Mouse (Mus musculus): Measurements from ENCODE around the gene Gtf3c1.
"Not testable (repeated sequence)": the region's sequence is repeated elsewhere in the genome, so short reads cannot be mapped to it uniquely, and the experiment has no call there.

Gtf3c1 gene

DNA sequence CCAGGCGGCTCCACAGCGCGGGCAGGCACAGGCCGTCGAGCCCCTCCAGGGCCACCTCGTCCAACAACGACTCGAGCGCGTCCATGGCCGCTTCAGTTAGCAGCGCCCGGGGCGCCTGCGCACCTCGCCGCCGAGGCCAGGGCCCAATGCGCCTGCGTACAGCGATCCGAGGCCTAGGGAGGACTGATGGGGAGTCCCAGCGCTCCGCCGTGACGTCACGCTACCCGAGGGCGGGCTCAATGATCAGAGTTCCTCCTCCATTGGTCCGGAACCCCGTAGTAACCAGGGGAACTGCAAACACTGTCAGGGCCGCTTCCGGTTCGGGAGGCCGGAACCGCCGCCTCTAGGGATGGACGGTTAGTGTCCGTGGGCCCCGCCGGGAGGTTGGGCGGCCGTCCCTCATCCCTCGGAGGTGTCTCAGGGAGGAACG lies at the start of gene Gtf3c1, which contains the start of gene D430042O09Rik:
Gene Gtf3c1, minus strand, starts transcription at position 188 of the 430 bp plus-strand sequence.
Gene D430042O09Rik, plus strand, starts transcription at position 296 of the 430 bp plus-strand sequence.
- DNase-seq (ENCODE audit: low spot score) = peak; percentile 97

DNA sequence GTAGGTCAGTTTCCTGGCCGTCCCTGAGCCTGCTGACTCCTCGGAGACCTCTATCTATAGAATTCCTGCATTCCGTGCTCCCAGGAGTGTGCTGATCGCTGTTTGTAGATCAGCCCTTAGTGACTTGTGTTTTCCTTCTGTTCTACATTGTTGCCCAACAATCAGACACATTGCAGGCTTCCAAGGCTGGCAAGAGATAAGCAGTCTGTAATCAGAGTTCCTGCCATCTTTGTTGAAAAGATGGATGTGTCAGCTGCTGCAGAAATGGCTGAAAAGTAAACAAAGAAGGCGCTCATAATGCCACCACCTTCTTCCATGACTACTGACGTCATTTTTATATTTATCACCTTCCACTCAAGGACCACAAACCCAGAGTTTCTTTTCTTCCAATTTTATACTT lies 49.2 kb upstream of the Gtf3c1 start:
- no peak for DNase-seq (ENCODE audit: low spot score)

DNA sequence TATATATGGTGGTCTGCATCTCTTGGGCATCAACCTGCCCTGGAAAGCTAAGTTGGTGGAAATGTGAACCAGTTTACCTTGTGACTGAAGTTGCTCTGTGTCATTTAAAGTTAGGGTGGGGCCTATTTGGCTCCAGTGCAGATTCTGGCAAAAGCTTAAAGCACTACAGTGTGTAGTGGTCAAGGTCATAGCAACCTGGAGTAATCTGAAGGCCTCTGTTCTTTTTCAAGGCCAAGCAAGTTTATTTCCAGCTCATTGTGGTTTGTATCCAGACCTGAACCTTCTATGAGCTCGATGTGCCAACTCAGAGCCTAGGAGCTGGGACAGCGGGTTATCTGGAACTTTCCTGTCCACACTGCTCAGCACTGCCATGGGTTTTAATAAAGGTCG lies 45.7 kb upstream of the Gtf3c1 start:
- no peak for DNase-seq (ENCODE audit: low spot score)

DNA sequence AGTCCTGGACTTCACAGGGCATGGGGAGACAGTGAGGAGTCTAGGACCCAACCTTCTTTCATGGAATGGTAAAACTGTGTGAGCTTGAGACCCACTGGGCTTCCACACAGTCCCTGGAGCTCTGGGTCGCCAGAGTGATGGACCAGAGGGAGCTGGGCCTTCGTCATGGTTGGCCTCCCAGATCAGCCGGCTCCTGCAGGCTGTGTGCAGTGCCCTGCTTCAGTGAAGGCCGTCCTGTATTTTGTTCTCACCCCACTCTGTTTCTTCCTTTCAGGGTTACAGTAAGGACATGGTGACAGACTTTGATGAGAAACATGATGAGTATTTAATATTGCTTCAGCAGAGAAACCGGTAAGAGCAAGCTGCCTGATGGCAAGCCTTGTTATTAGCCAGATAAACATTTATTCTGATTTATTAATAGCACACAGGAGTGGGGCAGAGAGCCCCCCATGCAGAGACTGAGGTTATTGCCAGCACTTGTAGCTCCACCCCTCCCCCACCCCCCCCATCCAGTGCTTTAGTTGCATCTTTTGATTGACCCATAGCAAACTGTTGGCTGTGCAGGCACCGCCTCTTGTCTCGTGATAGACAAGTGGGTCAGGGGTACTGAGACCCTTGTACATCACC lies 45.2 kb upstream of the Gtf3c1 start:
- no peak for DNase-seq (ENCODE audit: low spot score)

DNA sequence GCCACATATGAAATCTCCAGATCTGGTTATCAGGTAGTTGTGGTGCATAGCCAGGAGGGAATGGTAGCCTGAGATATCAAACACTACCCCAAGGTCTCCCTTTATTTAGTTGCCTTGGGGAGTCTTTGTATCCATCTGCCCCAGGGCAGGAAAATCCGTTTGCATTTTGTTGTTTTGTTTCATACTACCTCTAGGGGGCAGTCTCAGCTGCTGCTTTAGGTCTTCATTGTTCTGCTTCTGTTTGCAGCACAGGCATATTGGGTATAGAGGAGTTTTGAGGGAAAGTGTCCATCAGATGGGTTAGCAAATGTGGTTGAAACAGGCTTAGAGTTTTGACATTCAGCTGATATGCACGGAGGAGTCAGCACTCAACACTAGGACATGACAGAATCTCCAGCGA lies 40.6 kb upstream of the Gtf3c1 start:
- no peak for DNase-seq (ENCODE audit: low spot score)

DNA sequence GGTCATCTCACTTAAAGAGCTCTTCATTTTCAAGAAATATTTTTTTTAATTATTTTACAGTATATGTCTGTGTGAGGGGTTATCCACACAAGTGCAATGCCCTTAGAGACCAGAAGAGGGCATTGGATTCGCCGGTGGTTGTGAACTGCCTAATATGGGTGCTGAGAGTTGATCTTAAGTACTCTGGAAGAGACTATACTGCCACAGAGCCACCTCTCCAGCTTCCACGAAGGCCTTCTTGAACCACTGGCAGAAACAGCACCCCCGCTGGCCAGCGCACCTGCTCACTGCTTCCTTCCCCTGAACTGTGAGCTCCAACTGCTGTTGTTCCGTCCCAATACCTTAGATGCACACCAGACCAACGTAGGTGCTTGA lies 39.7 kb upstream of the Gtf3c1 start:
- DNase-seq (ENCODE audit: low spot score) = no peak

DNA sequence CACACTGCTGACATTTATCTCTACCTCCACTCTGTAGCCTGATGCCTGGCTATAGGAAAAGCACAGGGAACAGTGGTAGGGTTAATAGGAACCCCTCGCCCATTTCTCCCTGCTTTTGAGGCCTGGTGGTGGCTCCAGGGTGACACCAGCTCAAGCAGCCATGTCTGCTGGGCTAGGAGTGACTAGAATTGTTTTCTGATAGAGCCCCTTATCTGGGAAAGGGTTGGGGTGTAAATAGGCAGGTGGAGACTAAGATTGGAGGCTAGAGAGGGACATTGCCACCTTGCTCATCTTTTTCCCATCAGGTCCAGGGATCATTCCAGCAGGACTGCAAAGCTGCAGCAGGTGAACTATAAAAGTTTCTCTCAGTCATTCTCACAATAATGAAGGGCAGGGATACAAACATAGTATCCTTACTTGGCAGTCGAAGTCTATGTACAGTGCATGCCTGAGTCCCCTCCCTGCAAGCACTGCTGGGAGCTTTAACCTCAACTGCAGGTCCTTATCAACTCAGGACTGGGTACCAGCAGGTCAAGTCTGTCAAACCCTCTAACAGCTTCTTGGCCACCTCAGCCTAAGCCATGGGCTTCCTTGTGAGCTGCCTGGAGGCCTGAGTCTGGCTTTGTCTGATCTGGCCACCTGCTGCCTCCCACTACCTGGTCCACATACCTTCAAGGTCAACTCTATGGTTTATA lies 39.2 kb upstream of the Gtf3c1 start:
- no peak for DNase-seq (ENCODE audit: low spot score)

DNA sequence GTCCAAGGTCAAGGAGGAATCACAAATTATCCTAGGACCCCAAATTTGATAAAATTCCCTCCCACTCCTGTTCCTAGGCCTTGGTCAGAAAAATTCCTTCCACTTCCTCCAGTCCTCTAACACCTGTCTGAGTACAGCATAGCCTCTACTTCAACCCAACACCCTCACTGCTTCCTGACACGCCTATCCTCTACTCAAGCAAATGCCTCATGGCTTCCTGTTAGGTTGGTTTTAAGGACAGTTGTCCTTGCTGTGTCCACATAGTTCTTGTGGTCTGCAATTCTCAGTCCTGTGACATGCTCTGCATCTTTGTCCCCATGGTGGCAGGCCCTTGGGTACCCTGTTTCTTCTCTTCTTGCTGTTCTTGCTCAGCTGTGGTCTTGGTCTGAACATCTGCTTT lies 37.2 kb upstream of the Gtf3c1 start:
- DNase-seq (ENCODE audit: low spot score) = no peak

DNA sequence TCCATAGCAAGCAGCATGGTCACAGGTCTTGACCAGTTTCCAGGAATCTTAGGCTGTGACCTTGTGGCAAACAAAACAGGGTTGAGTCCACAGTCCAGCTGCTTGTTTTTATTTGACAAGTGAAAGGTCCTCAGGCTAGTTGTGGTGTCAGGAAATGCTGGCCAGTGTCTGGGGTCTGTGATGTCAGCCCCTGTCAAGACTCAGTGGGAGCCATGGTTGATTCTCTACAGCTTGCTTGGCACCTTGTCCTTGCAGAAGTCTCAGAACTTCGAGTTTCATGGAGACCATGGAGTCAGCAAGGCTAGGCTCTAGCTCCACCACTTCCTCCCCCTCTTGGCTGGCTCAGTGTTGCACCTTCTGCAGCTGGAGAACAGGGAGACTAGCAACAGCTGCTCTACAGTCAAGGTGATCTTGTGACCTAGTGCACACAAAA lies 33.7 kb upstream of the Gtf3c1 start:
- DNase-seq (ENCODE audit: low spot score) = no peak

DNA sequence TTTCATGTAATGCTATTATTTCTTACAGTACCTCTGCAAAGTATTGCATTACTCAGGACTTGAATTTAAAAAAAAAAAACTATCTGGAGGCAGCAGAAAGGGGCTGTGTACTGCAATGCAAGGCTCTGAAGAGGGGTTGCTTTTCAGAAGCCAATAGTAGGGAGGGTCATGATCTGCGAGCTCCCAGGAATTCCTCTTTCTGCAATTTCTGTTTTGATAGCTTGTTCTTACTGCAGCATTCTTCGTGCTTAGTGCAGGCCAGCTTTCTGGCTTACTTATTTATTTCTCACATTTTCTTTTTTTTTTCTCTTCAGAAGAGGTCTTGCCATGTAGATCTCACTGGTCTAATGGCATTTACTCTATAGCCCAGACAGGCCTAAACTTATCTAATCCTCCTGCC lies 32.9 kb upstream of the Gtf3c1 start:
- DNase-seq (ENCODE audit: low spot score) = no peak

DNA sequence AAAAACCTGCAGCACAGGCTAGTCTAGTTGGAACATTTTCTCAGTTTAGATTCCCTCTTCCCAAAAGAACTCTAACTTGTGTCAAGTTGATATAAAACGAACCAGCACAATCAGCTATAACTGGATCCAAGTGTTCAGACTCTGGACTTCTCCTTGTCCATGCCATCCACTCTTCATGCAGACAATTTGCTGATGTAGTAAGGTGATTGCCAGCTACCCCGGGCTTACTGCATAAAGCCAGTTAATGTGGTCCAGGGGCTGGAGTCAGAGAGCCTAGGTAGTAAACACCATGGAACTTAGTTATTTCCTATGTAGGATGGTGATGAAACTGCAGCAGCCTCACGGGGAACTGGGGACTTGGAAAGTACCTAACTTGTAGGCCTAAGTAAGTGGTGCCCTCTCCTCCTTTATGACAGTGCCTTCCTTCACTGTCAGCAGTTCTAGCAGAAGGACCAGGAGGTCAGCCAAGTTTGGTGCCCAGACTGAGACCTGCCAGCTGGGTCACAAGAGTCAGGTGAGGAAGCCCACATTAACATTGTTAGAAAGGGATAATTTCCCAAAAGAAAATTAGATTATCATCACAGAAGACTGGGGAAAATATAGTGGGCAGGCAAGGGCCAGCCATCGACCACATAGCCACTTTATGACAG lies 28.9 kb upstream of the Gtf3c1 start:
- no peak for DNase-seq (ENCODE audit: low spot score)

DNA sequence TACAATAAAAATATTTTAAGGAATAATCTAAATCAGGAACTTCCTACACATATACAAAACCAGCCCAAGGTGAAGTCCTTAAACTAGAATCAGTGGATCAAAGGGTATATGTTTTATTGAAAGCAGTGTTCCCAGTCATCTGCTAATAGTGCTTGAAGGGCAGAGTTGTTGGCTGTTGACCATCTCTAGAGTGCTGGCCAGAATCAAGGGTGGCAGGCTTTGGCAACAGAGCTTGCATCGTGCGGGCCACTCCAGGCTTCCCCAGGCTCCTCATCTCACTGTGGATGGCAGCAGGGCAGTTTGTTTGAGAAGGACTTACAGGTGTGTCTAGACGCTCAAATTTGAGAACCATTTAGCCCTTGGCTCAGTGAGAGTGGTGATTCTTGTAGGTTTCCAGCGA lies 26.2 kb upstream of the Gtf3c1 start:
- no peak for DNase-seq (ENCODE audit: low spot score)

DNA sequence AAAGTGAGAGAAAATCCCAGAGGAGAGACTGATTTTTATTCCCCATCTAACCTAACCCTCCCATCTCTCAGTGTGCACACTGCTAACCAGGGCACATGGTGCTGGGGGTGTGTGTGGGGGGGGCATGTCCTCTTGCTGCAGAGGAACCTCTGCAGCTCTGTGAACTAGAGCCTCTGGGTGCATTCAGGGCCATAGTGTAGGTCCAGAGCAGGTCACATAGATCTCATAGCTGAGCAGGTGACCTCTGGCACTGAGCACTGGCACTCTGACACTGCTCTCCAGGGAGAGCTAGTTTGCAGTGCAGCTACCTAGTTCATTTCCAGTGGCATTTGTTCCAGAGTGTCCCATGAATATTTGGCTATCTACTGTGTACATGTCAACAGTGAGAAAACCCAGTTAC lies 24.1 kb upstream of the Gtf3c1 start:
- DNase-seq (ENCODE audit: low spot score) = no peak

DNA sequence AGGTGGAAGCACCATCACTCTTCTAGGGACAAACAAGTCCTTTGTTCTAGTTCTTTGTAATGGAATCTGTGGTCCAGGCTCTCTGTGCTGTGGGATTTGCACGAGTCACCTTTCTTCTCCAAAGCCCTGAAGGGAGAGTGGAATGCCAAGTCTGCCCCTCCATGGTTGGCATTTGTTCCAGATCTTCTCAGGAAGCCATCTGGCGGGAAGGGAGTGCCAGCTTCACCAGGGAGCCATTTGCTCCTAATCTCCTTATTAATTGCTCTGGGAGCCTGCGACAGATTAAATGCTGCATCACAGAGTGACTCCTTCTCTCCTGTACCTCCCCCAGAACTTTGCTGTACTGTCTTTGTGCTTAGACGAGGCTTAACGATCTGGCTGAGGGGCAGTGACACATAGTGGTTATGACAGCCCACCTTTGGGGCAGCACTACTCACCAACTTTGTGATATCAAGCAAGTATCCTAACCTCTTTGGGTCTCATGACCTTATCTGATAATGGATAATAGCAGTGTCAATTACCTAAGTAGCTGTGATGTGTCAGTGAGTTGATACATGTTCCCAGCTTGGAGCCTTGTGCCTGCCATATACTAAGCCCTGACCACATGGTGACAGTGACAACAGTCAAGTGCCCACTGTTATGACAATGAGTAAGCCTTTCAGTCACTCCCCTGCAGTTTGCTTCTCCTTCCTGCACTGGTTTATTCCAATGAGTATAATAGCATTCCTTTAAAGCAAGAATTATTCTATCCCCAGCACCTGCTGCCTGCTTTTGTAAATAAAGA lies 15.8 kb upstream of the Gtf3c1 start:
- DNase-seq (ENCODE audit: low spot score) = no peak

DNA sequence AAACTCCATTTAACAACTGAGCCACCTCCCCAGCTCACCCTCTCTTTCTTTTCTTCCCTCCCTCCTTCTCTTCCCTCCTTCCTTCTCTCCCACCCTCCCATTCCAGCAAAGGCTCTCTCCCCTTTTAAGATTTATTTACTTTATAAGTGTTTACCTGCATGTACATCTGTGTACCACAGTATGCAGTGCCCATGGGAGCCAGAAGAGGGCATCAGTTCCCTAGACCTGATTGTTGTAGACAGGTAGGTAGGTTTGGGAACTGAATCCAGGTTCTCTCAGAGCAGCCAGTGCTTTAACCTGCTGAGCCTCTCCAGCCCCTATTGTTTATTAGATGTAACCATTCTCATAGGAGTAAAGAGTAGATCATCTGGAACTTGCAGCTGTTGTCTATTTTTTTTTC lies 14.5 kb upstream of the Gtf3c1 start:
- no peak for DNase-seq (ENCODE audit: low spot score)

DNA sequence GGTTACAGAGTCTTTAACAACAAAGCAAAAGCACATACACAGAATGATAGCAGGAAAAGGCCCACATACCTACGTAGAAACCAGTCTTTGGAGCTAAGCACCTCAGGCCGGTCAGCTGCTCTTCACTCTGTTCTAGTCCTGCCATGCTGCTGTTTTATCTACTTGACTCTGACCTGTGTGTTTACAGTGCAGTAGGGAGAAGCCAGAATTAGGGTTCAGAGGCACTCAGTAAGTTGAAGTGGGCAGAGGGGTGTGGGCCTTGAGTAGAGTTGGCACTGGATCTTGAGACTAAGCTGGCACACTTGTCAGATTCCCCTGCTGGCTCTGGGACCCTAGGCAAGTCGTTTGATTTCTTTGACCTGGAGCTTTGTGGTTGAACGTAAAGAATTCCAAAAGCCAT lies 13.5 kb upstream of the Gtf3c1 start:
- DNase-seq (ENCODE audit: low spot score) = no peak

DNA sequence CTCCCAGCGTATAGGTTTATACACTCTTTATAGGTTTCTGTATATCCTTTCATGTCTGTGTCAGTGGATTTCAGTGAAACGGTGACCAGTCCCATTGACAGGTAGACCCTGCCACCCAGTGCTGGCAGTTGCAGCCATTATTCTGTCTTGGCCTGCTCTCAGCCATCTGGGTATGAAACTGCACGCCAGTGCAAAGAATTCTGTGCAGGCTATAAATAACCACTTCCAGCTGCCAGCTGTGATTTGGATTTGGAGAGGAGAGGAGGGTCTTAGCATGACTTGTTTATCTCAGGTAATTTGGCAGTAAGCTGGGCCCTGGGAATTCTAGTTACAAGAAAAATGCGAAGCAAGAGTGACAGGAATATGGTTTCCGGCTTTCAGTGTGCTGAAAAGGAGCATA lies 12.8 kb upstream of the Gtf3c1 start:
- DNase-seq (ENCODE audit: low spot score) = no peak

DNA sequence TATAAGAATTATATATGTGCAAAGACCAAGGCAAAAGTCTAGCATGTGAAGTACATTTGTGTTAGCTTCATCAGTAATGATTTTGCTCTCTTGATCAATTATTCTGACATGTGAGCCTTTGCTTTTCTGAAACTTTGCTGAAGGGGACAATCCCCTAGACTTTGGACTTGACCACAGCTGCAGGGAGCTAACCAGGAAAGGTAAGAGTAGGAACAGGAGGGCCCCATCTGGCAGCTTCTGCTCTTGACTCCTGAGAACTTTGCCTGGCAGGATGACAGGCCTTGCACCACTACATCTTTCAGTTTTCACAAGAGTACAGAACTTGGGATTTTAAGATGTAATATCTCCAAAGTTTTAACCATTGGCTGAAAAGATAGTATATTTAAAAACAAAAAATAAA lies 10.0 kb upstream of the Gtf3c1 start:
- DNase-seq (ENCODE audit: low spot score) = no peak

DNA sequence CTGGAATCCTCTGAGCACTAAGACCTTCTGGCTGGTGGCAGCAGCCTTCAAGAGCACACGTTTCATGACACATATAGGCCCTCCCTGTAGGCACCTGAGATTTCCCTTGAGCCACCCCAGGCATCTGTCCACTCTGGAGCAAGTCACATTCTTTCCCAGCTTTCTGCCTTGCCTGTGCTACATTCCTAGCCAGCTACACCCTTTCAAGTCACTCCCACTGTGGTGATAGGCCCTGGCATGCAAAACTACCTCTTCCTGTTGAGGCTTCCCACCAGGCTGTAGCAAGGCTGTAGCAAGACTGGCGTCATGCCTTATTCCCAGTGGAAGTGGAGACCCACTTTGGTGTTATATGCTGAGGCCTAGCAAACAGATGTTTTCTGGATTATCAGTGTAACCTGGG lies 9.1 kb upstream of the Gtf3c1 start:
- no peak for DNase-seq (ENCODE audit: low spot score)

DNA sequence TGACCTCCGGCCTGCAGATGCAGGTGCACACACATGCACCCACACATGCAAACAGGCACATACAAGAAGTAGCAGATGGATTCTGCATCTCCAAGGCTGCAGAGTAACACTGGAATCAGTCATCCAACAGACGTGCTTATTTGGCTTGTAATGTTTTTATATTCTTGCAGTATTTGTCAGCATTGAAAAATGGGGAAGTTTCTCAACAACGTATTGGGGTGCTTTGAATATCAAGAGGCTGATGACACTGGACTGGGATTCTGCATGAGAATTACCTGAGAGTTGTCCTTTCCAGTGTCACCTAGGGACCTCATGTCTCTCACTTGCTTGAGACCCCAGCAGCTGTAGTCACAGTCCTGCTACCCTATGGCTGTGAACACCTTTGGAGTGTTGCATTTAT lies 7.2 kb upstream of the Gtf3c1 start:
- no peak for DNase-seq (ENCODE audit: low spot score)

DNA sequence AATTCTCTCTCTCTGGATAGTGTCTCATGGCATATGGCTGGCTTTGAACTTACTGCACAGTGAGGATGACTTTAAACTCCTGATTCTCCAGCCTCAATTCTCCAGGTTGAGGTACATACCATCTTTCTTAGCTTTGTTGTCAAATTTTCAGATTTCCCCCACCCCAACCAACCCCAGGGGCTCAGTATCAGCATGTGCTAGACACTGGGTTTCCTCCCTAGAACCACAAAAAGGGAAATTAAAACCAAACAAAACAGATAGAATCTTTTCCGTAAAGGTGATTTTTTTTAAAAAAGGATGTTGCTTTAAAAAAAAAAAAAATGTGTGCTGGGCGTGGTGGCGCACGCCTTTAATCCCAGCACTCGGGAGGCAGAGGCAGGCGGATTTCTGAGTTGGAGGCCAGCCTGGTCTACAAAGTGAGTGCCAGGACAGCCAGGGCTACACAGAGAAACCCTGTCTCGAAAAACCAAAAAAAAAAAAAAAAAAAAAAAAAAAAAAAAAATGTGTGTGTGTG lies 6.0 kb upstream of the Gtf3c1 start:
- not testable (repeated sequence) for DNase-seq (ENCODE audit: low spot score)

DNA sequence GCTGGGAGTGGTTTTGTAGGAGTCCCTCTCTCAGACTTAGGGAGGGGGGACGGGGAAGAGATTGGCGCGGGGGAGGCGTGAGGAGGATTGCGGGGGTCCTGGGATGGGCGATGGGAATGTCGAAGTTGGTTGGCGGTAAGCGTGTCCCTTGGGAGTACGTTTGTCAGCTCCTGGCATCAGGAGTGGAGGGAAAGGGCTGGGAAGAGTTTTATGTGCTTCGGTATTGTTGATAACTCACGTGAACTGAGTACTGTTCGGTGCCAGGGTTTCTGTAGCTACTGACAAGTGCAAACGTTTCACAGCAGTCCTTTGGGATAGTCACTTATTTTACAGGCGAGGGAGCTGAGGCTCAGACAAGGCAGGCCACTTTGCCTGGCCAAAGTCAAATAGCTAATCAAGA lies 520 bp upstream of the Gtf3c1 start:
- no peak for DNase-seq (ENCODE audit: low spot score)

DNA sequence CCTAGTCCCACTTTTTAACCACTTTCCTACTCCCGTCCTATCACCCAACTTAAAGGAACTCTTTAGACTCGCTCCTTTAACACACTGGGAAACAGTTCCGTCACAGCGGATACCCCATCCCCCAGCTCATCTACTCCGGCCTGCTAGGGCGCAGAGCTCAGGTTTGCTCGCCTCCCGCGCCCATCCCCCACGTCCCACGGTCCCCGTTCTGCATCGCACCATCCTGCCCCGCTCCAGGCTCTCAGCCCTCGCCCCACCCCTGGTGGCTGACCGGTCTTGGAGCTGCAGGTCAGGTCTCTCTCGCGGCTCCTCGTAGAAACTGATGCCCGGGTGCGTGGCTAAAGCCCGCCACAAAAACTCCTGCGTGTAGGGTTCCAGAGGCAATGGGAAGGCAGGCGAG lies 394 bp downstream of the Gtf3c1 start:
- DNase-seq (ENCODE audit: low spot score) = no peak
